Mouse (Mus musculus): ENCODE data around the gene Tldc2. TPM values are rescaled to one million over a fixed set of nuclear protein-coding genes. Genes with fewer than 3 reads are reported as not detected.

The Tldc2 gene
- polyA plus RNA-seq, 1 experiment from 2014 or later = not detected

DNA sequence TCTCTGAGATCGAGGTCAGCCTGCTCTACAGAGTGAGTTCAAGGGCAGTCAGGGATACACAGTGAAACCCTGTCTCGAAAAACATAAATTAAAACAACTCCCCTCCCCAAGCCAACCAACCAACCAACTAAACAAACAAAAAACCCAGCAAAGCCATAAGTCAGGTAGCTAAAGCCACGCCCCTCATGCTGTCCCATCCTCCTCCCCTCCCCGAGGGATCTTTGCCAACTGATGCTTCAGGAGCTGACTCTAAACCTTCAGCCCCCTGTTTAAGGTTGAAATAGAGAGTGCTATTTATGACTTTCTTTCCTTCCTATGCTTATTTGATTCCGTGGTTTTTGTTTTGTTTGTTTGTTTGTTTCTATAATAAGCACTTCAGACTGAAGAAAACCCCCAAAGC is 39.9 kb upstream of the Tldc2 start:
- Histone ChIP-seq H3K9ac (replicated peaks; ENCODE audit: low read length) (no peak overlapping the region), H3K4me3 (ENCODE audit: low read depth, low read length) (no peak overlapping the region), H3K4me1 (ENCODE audit: control insufficient read depth, insufficient read depth, low read length) (no peaks in the 10 kb centered on the region), H3K36me3 (replicated peaks; ENCODE audit: control insufficient read depth, insufficient read depth, low read depth, low read length) (peaks cover 18% of the 10 kb centered on the region), H3K9me3 (replicated peaks; ENCODE audit: control insufficient read depth, low read length) (no peaks in the 10 kb centered on the region), H3K4me2 (ENCODE audit: low read depth, low read length) (no peak overlapping the region), H3K27me3 (ENCODE audit: control insufficient read depth, insufficient read depth, low read length) (no peaks in the 10 kb centered on the region), H3K27ac (replicated peaks; ENCODE audit: low read depth, low read length) (no peak overlapping the region)
- 92% methylated on average over 5 of the region's 5 CpGs for WGBS
- no peak for DNase-seq (ENCODE audit: low spot score)
- ATAC-seq (replicated peaks; ENCODE audit: insufficient number of reproducible peaks, low FRiP score, low TSS enrichment, low read depth) = no peak

DNA sequence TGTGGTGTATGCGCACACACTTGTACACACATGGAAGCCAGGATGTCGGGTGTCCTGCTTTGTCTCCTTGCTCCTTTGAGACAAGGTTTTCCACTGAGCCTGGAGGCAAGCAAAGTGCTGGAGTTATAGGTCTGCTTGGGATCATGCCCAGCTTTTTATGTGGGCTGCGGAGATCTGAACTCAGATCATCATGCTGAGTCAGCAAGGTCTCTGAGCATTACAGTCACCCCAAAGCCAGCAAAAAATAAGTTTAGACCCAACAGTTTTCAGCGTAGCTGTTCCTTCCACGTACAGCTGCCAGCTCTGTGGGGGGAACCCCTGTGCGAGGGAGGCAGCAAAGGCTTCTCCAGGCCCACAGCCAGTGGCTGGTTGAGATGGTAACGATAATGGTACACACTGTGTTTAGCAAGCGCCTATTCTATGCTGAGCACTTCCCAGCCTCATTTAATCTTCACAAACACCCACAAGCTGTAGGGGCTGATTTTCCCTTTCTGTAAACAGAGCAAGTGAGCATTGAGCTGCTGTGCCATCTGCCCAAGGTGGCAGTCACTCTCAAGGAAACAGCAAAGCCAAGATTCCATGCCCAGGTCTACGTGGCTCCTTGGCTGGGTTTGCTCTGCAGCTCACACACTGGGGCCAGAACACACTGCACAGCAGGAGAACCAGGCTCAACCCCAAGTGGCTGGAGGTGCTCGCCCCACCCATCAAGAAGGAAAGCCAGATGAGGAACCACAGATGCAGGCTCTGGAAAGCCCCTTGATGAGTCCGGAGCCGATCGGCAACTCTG is 38.3 kb upstream of the Tldc2 start:
- no peak overlapping the region for H3K27ac ChIP-seq (replicated peaks; ENCODE audit: low read depth, low read length)
- WGBS = 93% methylated on average over 13 of the region's 13 CpGs
- H3K36me3 ChIP-seq (replicated peaks; ENCODE audit: control insufficient read depth, insufficient read depth, low read depth, low read length) = peaks cover 22% of the 10 kb centered on the region
- no peak overlapping the region for H3K4me2 ChIP-seq (ENCODE audit: low read depth, low read length)
- H3K4me3 ChIP-seq (ENCODE audit: low read depth, low read length) = no peak overlapping the region
- no peak for ATAC-seq (replicated peaks; ENCODE audit: insufficient number of reproducible peaks, low FRiP score, low TSS enrichment, low read depth)
- H3K27me3 ChIP-seq (ENCODE audit: control insufficient read depth, insufficient read depth, low read length) = no peaks in the 10 kb centered on the region
- no peaks in the 10 kb centered on the region for H3K4me1 ChIP-seq (ENCODE audit: control insufficient read depth, insufficient read depth, low read length)
- no peak overlapping the region for H3K9ac ChIP-seq (replicated peaks; ENCODE audit: low read length)
- no peaks in the 10 kb centered on the region for H3K9me3 ChIP-seq (replicated peaks; ENCODE audit: control insufficient read depth, low read length)
- no peak for DNase-seq (ENCODE audit: low spot score)

- DNase-seq (ENCODE audit: low spot score) = no peak
- Histone ChIP-seq H3K9ac (replicated peaks; ENCODE audit: low read length) (no peak overlapping the region), H3K4me1 (ENCODE audit: control insufficient read depth, insufficient read depth, low read length) (no peaks in the 10 kb centered on the region), H3K4me2 (ENCODE audit: low read depth, low read length) (no peak overlapping the region), H3K9me3 (replicated peaks; ENCODE audit: control insufficient read depth, low read length) (no peaks in the 10 kb centered on the region), H3K27me3 (ENCODE audit: control insufficient read depth, insufficient read depth, low read length) (no peaks in the 10 kb centered on the region), H3K27ac (replicated peaks; ENCODE audit: low read depth, low read length) (no peak overlapping the region), H3K36me3 (replicated peaks; ENCODE audit: control insufficient read depth, insufficient read depth, low read depth, low read length) (peaks cover 14% of the 10 kb centered on the region), H3K4me3 (ENCODE audit: low read depth, low read length) (no peak overlapping the region)
- WGBS = 84% methylated on average over 8 of the region's 8 CpGs
- peak; percentile 45 for ATAC-seq (replicated peaks; ENCODE audit: insufficient number of reproducible peaks, low FRiP score, low TSS enrichment, low read depth)
These were observed 37.0 kb upstream of the Tldc2 start for GRCm38 (mm10) chr2:157049831-157050243.

- H3K4me2 ChIP-seq (ENCODE audit: low read depth, low read length) = no peak overlapping the region
- H3K27ac ChIP-seq (replicated peaks; ENCODE audit: low read depth, low read length) = no peak overlapping the region
- 85% methylated on average over 8 of the region's 8 CpGs for WGBS
- no peaks in the 10 kb centered on the region for H3K4me1 ChIP-seq (ENCODE audit: control insufficient read depth, insufficient read depth, low read length)
- no peak for ATAC-seq (replicated peaks; ENCODE audit: insufficient number of reproducible peaks, low FRiP score, low TSS enrichment, low read depth)
- DNase-seq (ENCODE audit: low spot score) = no peak
- H3K4me3 ChIP-seq (ENCODE audit: low read depth, low read length) = no peak overlapping the region
- no peak overlapping the region for H3K9ac ChIP-seq (replicated peaks; ENCODE audit: low read length)
- H3K9me3 ChIP-seq (replicated peaks; ENCODE audit: control insufficient read depth, low read length) = no peaks in the 10 kb centered on the region
- no peaks in the 10 kb centered on the region for H3K27me3 ChIP-seq (ENCODE audit: control insufficient read depth, insufficient read depth, low read length)
- peaks cover 11% of the 10 kb centered on the region for H3K36me3 ChIP-seq (replicated peaks; ENCODE audit: control insufficient read depth, insufficient read depth, low read depth, low read length)
These were observed 34.4 kb upstream of the Tldc2 start for GRCm38 (mm10) chr2:157052448-157052847.

- H3K4me2 ChIP-seq (ENCODE audit: low read depth, low read length) = no peak overlapping the region
- no peaks in the 10 kb centered on the region for H3K9me3 ChIP-seq (replicated peaks; ENCODE audit: control insufficient read depth, low read length)
- no peak overlapping the region for H3K4me3 ChIP-seq (ENCODE audit: low read depth, low read length)
- no peaks in the 10 kb centered on the region for H3K27me3 ChIP-seq (ENCODE audit: control insufficient read depth, insufficient read depth, low read length)
- ATAC-seq (replicated peaks; ENCODE audit: insufficient number of reproducible peaks, low FRiP score, low TSS enrichment, low read depth) (no peak), DNase-seq (ENCODE audit: low spot score) (no peak)
- H3K36me3 ChIP-seq (replicated peaks; ENCODE audit: control insufficient read depth, insufficient read depth, low read depth, low read length) = peaks cover 11% of the 10 kb centered on the region
- WGBS = 93% methylated on average over 5 of the region's 5 CpGs
- peaks cover under 1% of the 10 kb centered on the region for H3K4me1 ChIP-seq (ENCODE audit: control insufficient read depth, insufficient read depth, low read length)
- no peak overlapping the region for H3K9ac ChIP-seq (replicated peaks; ENCODE audit: low read length)
- H3K27ac ChIP-seq (replicated peaks; ENCODE audit: low read depth, low read length) = no peak overlapping the region
These were observed 33.7 kb upstream of the Tldc2 start for GRCm38 (mm10) chr2:157053124-157053523.

DNA sequence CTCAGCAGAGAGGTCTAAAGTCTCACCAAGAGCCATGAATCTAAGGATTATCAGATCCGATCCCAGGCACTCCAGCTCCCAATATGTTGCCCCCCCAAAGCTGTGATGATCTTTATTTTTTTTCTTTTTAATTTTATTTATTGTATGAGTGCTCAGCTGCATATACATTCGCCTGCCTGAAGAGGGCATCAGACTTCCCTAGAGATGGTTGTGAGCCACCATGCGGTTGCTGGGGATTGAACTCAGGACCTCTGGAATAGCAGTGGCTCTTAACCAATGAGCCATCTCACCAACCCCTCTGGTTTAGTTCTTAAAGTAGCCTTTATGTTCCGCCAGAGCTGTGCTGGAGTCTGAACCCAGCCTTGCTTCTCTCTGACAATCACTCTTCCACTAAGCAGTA is 33.1 kb upstream of the Tldc2 start:
- 79% methylated on average over 4 of the region's 4 CpGs for WGBS
- ATAC-seq (replicated peaks; ENCODE audit: insufficient number of reproducible peaks, low FRiP score, low TSS enrichment, low read depth) (no peak), DNase-seq (ENCODE audit: low spot score) (no peak)
- H3K9ac ChIP-seq (replicated peaks; ENCODE audit: low read length) = no peak overlapping the region
- H3K4me2 ChIP-seq (ENCODE audit: low read depth, low read length) = no peak overlapping the region
- H3K36me3 ChIP-seq (replicated peaks; ENCODE audit: control insufficient read depth, insufficient read depth, low read depth, low read length) = peaks cover 8% of the 10 kb centered on the region
- H3K4me1 ChIP-seq (ENCODE audit: control insufficient read depth, insufficient read depth, low read length) = peaks cover 6% of the 10 kb centered on the region
- H3K27me3 ChIP-seq (ENCODE audit: control insufficient read depth, insufficient read depth, low read length) = no peaks in the 10 kb centered on the region
- no peak overlapping the region for H3K4me3 ChIP-seq (ENCODE audit: low read depth, low read length)
- no peaks in the 10 kb centered on the region for H3K9me3 ChIP-seq (replicated peaks; ENCODE audit: control insufficient read depth, low read length)
- no peak overlapping the region for H3K27ac ChIP-seq (replicated peaks; ENCODE audit: low read depth, low read length)

GRCm38 (mm10) chr2:157054297-157054696 is 32.6 kb upstream of the Tldc2 start:
- 92% methylated on average over 8 of the region's 8 CpGs for WGBS
- ATAC-seq (replicated peaks; ENCODE audit: insufficient number of reproducible peaks, low FRiP score, low TSS enrichment, low read depth) (no peak), DNase-seq (ENCODE audit: low spot score) (no peak)
- H3K9ac ChIP-seq (replicated peaks; ENCODE audit: low read length) = no peak overlapping the region
- no peaks in the 10 kb centered on the region for H3K27me3 ChIP-seq (ENCODE audit: control insufficient read depth, insufficient read depth, low read length)
- H3K4me2 ChIP-seq (ENCODE audit: low read depth, low read length) = no peak overlapping the region
- H3K36me3 ChIP-seq (replicated peaks; ENCODE audit: control insufficient read depth, insufficient read depth, low read depth, low read length) = peaks cover 8% of the 10 kb centered on the region
- H3K9me3 ChIP-seq (replicated peaks; ENCODE audit: control insufficient read depth, low read length) = no peaks in the 10 kb centered on the region
- H3K4me1 ChIP-seq (ENCODE audit: control insufficient read depth, insufficient read depth, low read length) = peaks cover 7% of the 10 kb centered on the region
- H3K27ac ChIP-seq (replicated peaks; ENCODE audit: low read depth, low read length) = no peak overlapping the region
- no peak overlapping the region for H3K4me3 ChIP-seq (ENCODE audit: low read depth, low read length)

GRCm38 (mm10) chr2:157054816-157055215 is 32.0 kb upstream of the Tldc2 start:
- no peak for ATAC-seq (replicated peaks; ENCODE audit: insufficient number of reproducible peaks, low FRiP score, low TSS enrichment, low read depth)
- Histone ChIP-seq H3K9ac (replicated peaks; ENCODE audit: low read length) (no peak overlapping the region), H3K4me2 (ENCODE audit: low read depth, low read length) (no peak overlapping the region), H3K27ac (replicated peaks; ENCODE audit: low read depth, low read length) (no peak overlapping the region), H3K4me3 (ENCODE audit: low read depth, low read length) (no peak overlapping the region), H3K27me3 (ENCODE audit: control insufficient read depth, insufficient read depth, low read length) (no peaks in the 10 kb centered on the region), H3K36me3 (replicated peaks; ENCODE audit: control insufficient read depth, insufficient read depth, low read depth, low read length) (peaks cover 7% of the 10 kb centered on the region), H3K4me1 (ENCODE audit: control insufficient read depth, insufficient read depth, low read length) (peaks cover 7% of the 10 kb centered on the region), H3K9me3 (replicated peaks; ENCODE audit: control insufficient read depth, low read length) (no peaks in the 10 kb centered on the region)
- DNase-seq (ENCODE audit: low spot score) = no peak
- WGBS = 79% methylated on average over 5 of the region's 5 CpGs

Measured in embryonic facial prominence, embryonic 11.5 days (tissue).